Mouse (Mus musculus) retina, postnatal 1 day (tissue): ENCODE results near the gene Gsta2.
"Not testable (repeated sequence)": the region's sequence is repeated elsewhere in the genome, so short reads cannot be mapped to it uniquely, and the experiment has no call there.

Experiments used
- DNase-seq: peaks from one replicate; pipeline ENCODE4 v3.0.0-alpha.2; 2012

The Gsta2 gene

GRCm38 (mm10) chr9:78364701-78365100, 9.1 kb upstream of the Gsta2 start:
- no peak for DNase-seq

DNA sequence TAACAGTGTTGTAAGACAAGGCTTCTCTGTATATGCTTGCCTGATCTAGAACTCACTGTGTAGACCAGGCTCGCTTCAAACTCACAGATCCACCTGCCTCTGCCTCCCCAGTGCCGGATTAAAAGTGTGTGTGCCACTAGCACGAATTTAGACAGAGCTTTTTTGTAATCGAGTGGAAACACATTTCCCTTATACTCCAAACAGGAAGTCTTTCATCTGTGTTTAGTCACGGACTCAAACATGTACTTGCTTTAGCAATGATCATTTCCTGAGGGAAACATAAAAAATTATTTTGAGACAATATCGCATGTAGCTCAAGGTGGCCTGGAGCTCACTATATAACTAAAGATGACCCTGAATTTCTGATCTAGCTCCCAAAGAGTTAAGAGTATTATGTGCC, 7.8 kb upstream of the Gsta2 start:
- DNase-seq, result no peak

DNA sequence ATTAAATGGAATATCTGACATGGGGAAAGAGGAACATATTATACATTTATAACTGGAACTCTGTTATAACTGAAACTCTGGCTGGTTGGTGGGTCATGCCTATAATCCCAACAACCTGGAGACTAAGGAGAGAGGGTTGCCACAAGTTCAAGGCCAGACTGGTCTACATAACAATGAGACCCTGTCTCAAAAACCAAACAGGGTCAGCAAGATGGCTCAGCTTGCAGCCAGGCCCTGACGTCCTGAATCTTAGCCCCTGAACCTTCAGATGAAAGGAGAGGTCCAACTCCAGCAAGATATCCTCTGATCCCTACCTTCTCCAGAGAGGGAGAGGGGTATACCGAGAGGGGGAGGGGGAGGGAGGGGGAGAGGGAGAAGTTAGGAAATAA, 4.9 kb upstream of the Gsta2 start:
- no peak for DNase-seq

DNA sequence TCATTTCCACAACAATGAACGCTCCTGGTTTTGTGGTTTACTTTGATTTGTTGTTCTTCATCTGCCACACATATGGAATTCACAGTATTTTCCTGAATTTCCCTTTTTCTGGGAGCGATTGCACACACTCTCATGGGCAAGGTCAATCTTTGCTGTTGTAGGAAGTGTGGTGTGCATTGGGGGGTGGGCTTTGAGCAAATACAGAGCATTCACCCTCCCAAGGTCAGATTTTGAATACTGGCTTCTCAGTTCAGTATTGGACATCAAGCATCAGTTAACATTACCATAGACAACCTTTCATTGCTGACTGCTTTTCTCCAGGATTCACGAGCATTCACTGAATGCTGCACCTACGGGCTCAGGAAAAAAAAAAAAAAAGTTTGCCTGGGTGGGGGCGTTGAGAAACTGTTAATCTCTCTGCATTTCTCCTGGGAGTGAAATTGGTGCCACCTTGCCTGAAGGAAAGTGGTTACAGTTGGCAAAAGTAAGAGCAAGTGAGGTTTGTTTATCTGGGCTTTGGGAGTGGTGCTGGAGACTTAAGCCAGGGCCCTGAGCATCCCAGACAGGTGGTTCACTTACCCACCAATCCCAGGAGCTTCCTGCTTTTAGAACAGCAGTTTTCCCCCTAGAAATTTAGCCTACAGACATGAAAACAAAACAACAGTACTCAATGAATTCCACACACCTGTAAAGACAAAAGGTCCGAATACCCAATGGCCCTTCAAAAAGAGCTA, 4.3 kb upstream of the Gsta2 start:
- no peak for DNase-seq

- DNase-seq, result peak; percentile 83
Observed at GRCm38 (mm10) chr9:78358053-78358452, 2.5 kb upstream of the Gsta2 start.

DNA sequence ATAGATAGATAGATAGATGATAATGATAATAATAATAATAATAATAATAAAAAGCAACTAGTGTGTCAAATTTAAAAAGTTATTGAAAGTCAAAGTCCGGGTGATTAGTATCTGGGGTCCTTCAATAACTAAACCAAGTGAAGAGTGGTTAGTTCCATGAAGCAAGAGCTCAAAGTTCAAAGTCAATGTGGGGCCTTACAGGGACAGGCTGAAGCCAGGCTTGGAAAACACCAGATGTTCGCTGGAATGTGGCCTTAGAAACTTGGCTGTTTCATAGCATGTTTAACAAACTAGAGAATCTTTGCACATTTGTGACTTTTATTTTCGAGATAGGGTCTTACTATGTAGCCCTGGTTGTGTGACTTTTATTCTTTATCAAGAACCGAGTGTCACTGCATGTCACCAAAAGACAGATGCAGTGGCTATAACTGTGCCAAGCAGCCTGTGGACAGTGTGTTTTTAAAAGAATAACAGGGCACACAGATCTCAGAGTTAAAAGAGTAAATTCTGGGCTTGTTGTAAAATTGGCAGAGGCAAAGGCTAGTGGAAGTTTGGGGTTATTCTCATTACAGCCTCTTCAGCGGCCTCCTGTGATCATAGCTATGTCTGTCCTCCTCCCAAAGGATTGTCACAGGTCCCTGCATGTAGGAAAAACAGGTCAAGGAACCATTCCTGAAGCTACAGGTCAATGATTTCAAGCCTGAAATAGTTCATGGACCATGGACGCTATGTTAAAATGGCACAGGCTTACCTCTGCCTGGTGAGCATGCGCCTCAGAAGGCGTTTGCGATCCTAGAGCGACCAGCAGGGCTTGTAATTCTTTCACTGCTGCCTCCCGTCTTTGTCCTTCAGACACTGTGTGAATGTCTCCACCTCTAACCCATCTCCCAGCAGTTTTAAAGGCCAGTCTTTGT, 666 bp downstream of the Gsta2 start:
- DNase-seq, result no peak

DNA sequence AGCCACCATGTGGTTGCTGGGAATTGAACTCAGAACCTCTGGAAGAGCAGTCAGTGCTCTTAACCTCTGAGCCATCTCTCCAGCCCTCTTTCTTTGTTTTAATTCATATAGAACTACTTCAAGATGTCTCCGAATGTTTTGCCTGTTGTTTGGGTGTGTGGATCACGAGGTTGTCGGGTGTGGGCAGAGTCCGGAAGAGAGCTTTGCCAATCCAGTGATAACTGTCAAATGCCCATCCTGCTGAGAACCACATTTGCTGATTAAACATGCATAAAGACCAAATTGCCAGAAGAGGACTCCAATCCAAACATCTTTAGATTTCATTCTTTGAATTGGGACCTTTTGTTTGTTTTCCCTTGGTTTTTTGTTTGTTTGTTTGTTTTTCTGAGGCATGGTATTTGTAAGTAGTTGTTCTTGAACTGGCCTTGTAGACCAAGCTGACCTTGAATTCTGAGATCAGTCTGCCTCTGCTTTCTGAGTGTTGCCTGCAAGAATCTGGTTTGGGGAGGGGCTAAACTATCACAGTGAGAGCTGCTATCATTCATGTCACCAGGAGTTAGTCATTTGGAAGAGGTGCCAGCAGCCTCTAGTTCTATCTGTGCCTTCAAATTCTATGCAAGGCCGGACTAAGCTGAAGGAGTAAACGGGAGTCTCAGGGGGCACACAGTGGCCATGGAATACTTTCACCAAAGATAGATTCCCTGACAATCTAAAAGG, 3.9 kb downstream of the Gsta2 start:
- no peak for DNase-seq

- not testable (repeated sequence) for DNase-seq
Observed at GRCm38 (mm10) chr9:78350007-78350406, 5.6 kb downstream of the Gsta2 start.

GRCm38 (mm10) chr9:78349141-78349540, 6.4 kb downstream of the Gsta2 start:
- not testable (repeated sequence) for DNase-seq

DNA sequence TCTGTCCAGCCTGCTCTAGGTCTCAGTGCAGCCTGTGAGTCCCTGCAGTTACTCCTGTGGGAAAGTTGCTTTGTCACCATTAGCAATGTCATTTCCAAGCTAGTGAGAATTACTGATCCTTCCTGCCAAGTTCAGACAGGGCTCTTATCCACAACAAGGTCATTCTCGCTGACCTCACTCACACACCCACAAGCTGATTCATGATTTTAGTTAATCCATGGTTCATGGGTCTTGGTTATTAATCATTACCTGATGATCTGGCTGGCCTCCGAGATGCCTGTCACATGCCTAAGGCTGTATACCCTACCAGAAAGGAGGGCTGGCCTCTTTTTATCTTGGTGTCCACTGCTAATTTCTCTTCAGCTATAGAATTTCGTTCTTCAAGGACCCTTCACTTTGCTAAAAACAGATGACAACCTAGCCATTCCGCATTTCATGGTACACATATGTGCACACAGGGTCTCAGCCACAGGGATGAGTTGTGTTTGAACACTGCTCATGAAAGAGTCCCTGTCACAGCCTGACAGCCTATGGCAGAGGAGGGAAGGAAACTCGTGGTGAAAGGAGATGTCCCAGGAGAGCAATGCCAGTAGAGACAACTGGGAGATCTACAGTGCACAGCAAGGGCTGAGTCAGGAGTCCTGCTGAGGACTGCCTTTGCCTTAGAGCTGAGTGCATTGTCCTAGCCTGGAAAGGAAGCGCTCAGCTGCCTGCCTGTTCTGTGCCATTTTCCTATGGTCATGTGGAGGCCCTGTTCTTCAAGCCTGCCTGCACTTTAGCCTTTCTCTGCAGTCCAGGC, 7.2 kb downstream of the Gsta2 start:
- not testable (repeated sequence) for DNase-seq

DNA sequence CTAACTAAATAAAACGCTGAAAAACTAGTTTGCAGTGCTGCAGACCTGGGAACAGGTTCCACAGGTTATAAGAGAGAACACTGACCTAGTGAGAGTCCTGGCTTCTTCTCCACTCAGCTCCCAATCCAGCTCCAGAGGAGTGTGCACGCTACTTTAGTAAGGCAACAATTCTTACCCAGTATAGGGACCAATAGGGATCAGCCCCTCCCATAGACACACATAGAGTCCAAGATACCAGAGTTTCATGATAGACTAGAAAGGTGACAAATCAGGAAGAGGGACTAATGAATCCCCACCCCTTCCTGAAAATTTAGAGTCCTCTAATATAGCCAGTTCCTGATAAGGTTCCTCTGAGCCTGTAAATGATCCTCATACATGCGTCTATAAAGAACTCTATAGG, 8.6 kb downstream of the Gsta2 start:
- no peak for DNase-seq

DNA sequence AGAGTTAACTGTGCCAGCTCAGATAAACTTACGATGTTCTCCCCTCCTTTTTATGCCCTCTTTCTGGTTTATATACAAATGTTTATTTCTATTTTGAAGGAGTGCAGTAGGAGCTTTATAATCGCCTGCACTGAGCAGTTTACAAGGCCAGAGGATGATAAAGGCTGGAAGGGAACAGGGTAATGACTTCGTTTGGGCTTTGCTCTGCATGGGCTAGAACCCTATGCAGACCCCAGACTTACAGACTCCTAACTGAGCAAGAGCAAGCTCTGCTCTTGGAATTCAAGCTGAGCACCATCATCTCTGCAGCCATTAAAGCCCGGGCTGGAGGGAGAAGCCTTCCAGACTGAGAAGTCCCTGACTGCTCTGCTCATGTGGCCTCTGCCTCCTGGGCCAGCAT, 10.4 kb downstream of the Gsta2 start:
- not testable (repeated sequence) for DNase-seq

GRCm38 (mm10) chr9:78343055-78343454, 12.5 kb downstream of the Gsta2 start:
- DNase-seq, result not testable (repeated sequence)

GRCm38 (mm10) chr9:78342494-78342893, 13.1 kb downstream of the Gsta2 start:
- DNase-seq, result not testable (repeated sequence)

DNA sequence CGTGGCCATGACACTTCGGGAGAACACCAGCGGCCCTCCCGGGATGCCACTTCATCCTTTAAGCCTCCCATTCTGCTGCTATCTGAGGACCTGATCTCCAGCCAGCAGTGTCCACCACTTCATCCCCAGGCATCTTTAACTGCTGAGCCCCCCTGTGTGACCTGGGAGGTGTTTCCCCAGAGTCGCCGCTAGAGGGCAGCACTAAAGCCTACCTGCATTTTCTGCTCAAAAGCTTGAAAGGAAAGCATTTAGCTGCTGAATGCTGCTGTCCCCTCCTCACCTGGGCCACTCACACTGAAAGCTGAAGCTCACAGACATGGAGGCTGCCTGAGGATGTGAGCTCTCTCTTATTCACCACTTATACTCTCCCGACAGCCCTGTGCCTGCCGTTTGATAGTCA, 15.3 kb downstream of the Gsta2 start:
- DNase-seq, result peak; percentile 65

- DNase-seq, result peak; percentile 51
Observed at GRCm38 (mm10) chr9:78337050-78337449, 18.5 kb downstream of the Gsta2 start.

GRCm38 (mm10) chr9:78327289-78327688, 28.3 kb downstream of the Gsta2 start, which contains the start of gene Omt2b:
Gene Omt2b (plus strand): TSS chr9:78327589.
- DNase-seq, result not testable (repeated sequence)

DNA sequence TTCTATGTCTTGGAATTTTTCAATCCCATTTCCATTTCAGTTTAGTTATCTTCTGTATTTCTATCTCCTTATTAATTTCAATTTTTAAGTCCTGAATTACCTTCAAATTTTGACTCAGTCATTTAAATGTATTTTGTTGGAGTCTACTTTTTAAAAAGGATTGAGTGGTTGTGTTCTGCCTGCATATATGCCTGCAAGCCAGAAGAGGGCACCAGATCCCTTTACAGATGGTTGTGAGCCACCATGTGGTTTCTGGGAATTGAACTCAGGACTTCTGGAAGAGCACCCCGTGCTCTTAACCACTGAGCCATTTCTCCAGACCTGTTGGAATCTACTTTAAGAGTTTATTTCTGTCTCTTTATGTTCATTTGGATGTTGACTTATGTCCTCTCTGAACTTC, 36.1 kb downstream of the Gsta2 start:
- peak; percentile 2 for DNase-seq

- DNase-seq, result no peak
Observed at GRCm38 (mm10) chr9:78314696-78315095, 40.9 kb downstream of the Gsta2 start, which contains the start of gene Omt2a. Gene Omt2a (minus strand): TSS chr9:78314796.

DNA sequence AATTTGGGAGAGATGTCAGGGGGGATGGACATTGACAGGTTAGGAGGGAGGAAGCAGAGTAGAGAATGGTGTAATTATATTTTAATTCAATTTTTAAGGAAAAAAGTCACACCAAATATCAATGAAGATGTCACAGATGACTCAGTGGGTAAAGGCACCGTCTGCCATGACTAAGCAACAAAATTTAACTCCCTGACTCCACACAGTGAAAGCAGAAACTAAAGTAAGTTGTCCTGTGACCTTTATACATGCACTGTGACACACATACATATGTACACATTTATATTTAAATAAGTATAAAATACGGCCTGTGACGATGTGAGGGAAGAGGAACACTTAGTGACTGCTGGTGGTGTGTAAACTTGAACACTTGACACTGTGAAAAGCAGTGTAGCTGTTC, 47.5 kb downstream of the Gsta2 start:
- not testable (repeated sequence) for DNase-seq

DNA sequence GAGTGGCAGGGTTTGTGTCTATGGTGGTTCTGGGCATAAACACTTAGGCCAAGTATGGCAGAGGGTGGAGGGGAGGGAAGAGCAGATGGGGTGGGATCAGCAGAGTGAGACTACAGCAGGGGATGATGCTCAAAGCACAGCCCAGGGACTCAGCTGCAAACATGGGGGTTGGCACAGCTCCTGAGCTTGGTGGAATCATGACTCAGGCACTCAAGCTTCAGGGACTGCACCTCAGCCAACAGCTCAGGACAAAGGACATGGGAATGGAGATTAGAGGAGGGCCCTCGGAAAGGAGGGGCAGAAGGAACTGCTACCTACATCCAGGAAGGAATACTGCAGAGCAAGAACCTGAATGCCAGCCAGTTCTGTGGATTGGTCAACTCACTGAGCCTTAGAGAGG, 56.4 kb downstream of the Gsta2 start:
- DNase-seq, result not testable (repeated sequence)

DNA sequence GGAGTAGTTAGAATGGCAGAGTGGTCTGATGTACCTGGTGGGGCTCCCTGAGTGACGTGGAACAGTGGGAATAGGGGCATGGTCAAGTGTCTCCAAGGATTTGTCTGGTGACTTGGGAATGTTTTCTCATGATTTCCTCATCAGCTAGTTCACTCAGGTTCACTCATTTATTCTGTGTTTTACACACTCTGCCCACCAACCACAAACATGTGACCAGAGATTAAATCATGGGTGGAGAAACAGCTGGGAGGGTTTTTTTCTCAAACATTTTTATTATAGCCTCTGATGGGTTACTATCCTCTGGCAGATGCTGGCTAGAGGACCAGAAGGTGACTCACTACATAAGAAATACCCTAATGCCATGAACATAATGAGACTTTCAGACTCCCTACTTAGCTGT, 57.4 kb downstream of the Gsta2 start:
- no peak for DNase-seq
